Mouse (Mus musculus) myocyte (in vitro differentiated cells): ENCODE results near the gene Acox1. TPM values are rescaled to one million over a fixed set of nuclear protein-coding genes. Genes with fewer than 3 reads are reported as not detected.

ENCODE experiments used
- H3K27me3 ChIP-seq: one replicate; pipeline ENCODE4 v1.6.1; 2011; ENCODE audit not compliant: control insufficient read depth, insufficient read depth, insufficient read length
- H3K36me3 ChIP-seq: one replicate; pipeline ENCODE4 v1.6.1; 2011; ENCODE audit not compliant: control insufficient read depth, insufficient read depth
- H3K4me2 ChIP-seq: one replicate; pipeline ENCODE4 v1.6.1; 2011; ENCODE audit warnings: low read depth, control low read depth
- H3K4me3 ChIP-seq: one replicate; pipeline ENCODE4 v1.5.1; 2011; ENCODE audit warnings: mild to moderate bottlenecking, control low read depth, moderate library complexity
- H3K79me2 ChIP-seq: one replicate; pipeline ENCODE4 v1.6.1; 2011; ENCODE audit not compliant: control insufficient read depth, insufficient read depth
- H3ac ChIP-seq: one replicate; pipeline ENCODE4 v1.6.1; 2011; ENCODE audit not compliant: control insufficient read depth, insufficient read length
- CEBPB ChIP-seq: IDR thresholded peaks from 2 replicates; pipeline ENCODE4 v1.6.1; 2011; ENCODE audit warnings: mild to moderate bottlenecking, moderate library complexity; ENCODE audit not compliant: poor library complexity, insufficient read depth, severe bottlenecking
- E2F4 ChIP-seq: IDR thresholded peaks from one replicate; pipeline ENCODE4 v1.6.1; 2011; ENCODE audit warnings: mild to moderate bottlenecking, control low read depth, moderate library complexity; ENCODE audit not compliant: insufficient read depth
- MAX ChIP-seq: IDR thresholded peaks from one replicate; pipeline ENCODE4 v1.6.1; 2011; ENCODE audit warnings: low read depth, mild to moderate bottlenecking, control low read depth
- MYOD1 ChIP-seq, 3 experiments: IDR thresholded peaks; one replicate each; pipeline ENCODE4 v1.6.1; 2011; ENCODE audit warnings: control low read depth in 2 of 3, low read depth in 2 of 3, mild to moderate bottlenecking in 2 of 3, moderate library complexity in 1 of 3; ENCODE audit not compliant: insufficient read length in 2 of 3, control insufficient read depth in 1 of 3
- MYOG ChIP-seq, 3 experiments: IDR thresholded peaks; one replicate each; pipeline ENCODE4 v1.6.1; 2011; ENCODE audit warnings: control low read depth in 2 of 3, low read depth in 2 of 3, mild to moderate bottlenecking in 2 of 3; ENCODE audit not compliant: insufficient read length in 2 of 3, control insufficient read depth in 1 of 3, insufficient read depth in 1 of 3
- POLR2A ChIP-seq: IDR thresholded peaks from one replicate; pipeline ENCODE4 v1.6.1; 2011; ENCODE audit warnings: low read depth, mild to moderate bottlenecking, control low read depth, moderate library complexity; ENCODE audit not compliant: insufficient read length
- POLR2AphosphoS2 ChIP-seq: IDR thresholded peaks from one replicate; pipeline ENCODE4 v1.6.1; 2011; ENCODE audit warnings: low read depth, control low read depth; ENCODE audit not compliant: insufficient read length
- REST ChIP-seq: IDR thresholded peaks from one replicate; pipeline ENCODE4 v1.6.1; 2011; ENCODE audit warnings: mild to moderate bottlenecking, control low read depth, moderate library complexity; ENCODE audit not compliant: insufficient read depth, insufficient read length
- SRF ChIP-seq: IDR thresholded peaks from one replicate; pipeline ENCODE4 v1.6.1; 2011; ENCODE audit warnings: low read depth; ENCODE audit not compliant: control insufficient read depth, insufficient read length
- TCF12 ChIP-seq: IDR thresholded peaks from one replicate; pipeline ENCODE4 v1.6.1; 2011; ENCODE audit warnings: mild to moderate bottlenecking, control low read depth; ENCODE audit not compliant: poor library complexity, insufficient read depth, severe bottlenecking
- TCF3 ChIP-seq: IDR thresholded peaks from one replicate; pipeline ENCODE4 v1.6.1; 2011; ENCODE audit warnings: low read depth, control low read depth; ENCODE audit not compliant: insufficient read length
- USF1 ChIP-seq: IDR thresholded peaks from one replicate; pipeline ENCODE4 v1.6.1; 2011; ENCODE audit warnings: low read depth, mild to moderate bottlenecking, control low read depth, moderate library complexity
- polyA plus RNA-seq: library from polyadenylated mRNA; unstranded; fragments of >200 nt; fragmentation: generic; extraction: Trizol; gene quantifications from one replicate; pipeline ENCODE4 v1.2.1, GENCODE M21; 2012; ENCODE audit warnings: missing spikeins

Gene Acox1
- polyA plus RNA-seq, 1 experiment: 36.4 TPM

DNA sequence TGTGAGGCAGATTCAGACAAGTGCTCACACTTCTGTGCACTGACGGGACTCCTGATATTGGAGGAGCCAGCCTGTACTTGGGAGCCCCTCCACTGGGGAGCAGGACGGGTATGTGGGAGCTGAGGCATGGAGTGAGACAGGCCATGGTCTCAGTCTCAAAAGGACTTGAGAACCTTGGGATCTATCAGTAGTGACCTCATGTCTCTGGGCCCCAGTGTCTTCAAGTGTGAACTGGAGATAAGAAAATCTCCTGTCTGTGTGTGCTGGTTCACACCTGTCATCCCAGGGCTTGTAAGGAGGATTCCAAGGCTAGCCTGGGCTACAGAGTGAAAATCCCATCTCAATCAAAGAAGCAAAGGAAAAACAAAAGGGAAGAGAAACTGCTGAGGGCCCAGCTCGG is 55.4 kb downstream of the Acox1 start:
- H3K79me2 ChIP-seq: no peaks in the 10 kb centered on the region
- TF ChIP-seq E2F4 (no peak), MYOG (IDR thresholded peaks at IDR 0.05; ENCODE audit: control insufficient read depth in 1 of 3, insufficient read depth in 1 of 3, insufficient read length in 2 of 3, low read depth in 2 of 3) (no peak), TCF12 (no peak), SRF (no peak), REST (no peak), MAX (no peak), TCF3 (no peak), POLR2A (no peak), CEBPB (no peak), POLR2AphosphoS2 (no peak), USF1 (no peak), MYOD1 (IDR thresholded peaks at IDR 0.05; ENCODE audit: control insufficient read depth in 1 of 3, insufficient read length in 2 of 3, low read depth in 2 of 3) (no peak)
- H3K27me3 ChIP-seq: no peaks in the 10 kb centered on the region
- no peak overlapping the region for H3K4me2 ChIP-seq
- H3K36me3 ChIP-seq: peaks cover 31% of the 10 kb centered on the region
- H3ac ChIP-seq: no peak overlapping the region
- no peak overlapping the region for H3K4me3 ChIP-seq

DNA sequence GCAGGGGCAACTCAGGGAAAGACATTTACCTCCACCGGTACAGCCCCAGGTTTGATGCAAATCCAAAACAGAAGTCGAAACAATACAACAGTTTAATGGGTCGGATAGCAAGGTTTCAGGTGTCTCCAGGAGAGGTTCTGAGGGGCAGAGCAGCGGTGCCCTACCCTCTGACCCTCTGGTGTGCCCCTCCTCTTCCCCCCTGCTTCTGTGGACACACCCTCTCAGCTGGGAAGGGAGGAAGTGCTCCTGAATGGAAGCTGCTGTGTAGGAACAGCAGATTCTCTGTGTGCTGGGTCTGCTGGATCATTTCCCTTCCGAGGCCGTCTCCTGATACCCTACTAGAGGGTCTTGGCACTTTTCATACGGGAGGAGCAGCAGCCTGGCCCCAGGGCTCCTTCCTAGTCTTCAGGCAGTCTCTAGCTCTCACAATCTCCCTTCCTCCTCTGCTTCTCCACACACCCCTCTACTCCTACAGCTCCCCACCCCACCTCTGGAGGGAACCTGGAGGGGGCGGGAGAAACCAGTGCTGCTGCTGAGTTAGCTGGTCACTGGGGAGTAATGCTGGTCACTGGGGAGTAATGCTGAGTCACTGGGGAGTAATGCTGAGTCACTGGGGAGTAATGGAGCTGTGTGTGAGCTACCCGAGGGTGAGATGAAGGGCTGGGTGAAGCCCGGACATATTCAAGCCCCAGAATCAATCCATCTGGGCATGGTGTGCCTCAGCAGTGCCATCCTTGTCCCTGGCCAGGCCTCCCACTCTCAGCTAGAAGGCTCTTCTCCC is 56.4 kb downstream of the Acox1 start:
- H3K79me2 ChIP-seq: peaks cover 9% of the 10 kb centered on the region
- H3ac ChIP-seq: no peak overlapping the region
- H3K4me3 ChIP-seq: no peak overlapping the region
- TF ChIP-seq MYOD1 (IDR thresholded peaks at IDR 0.05; ENCODE audit: control insufficient read depth in 1 of 3, insufficient read length in 2 of 3, low read depth in 2 of 3) (no peak), E2F4 (no peak), POLR2A (no peak), CEBPB (no peak), TCF12 (no peak), MYOG (IDR thresholded peaks at IDR 0.05; ENCODE audit: control insufficient read depth in 1 of 3, insufficient read depth in 1 of 3, insufficient read length in 2 of 3, low read depth in 2 of 3) (no peak), SRF (no peak), POLR2AphosphoS2 (peak; percentile 5)
- H3K4me2 ChIP-seq: peak overlapping the region; percentile 22
- no peaks in the 10 kb centered on the region for H3K27me3 ChIP-seq
- H3K36me3 ChIP-seq: peaks cover 22% of the 10 kb centered on the region

DNA sequence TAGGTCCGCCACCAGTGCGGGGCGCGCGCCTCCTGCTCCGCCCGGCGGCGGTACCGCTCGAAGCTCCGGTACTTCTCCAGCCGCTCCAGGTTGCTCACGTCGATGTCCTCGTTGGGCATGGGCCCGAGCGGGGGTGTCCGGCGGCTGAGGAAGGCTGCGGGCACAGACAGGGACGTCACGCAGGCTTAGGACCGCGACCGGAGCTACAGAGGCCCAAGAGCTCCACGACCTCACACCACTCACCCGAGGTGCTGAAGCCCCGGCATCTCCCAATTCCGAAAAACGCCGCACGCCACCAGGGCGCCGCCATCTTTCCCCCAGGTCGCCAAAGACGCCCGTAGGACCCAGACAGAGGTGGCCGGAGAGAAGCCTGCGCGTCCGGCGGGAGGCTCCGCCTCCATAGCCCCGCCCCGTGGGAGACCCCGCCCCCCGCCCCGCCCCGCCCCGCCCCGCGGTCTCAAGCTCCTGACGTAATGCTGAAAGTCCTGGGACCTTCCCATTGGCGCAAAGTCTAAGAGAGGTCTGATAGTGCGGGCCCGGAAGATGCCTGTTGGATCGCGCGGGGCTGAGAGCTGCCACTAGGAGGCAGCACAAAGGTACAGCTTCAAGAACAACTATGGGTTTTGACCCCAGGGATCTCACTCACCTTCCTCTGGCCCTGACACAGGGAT is 60.2 kb downstream of the Acox1 start, which contains the start of gene Mrpl38:
Gene Mrpl38, minus strand, starts transcription at position 401 of the 671 bp plus-strand sequence.
- H3ac ChIP-seq: peak within 1 kb of the TSS; percentile 67
- H3K27me3 ChIP-seq: no peaks in the 10 kb centered on the region
- H3K4me3 ChIP-seq: peak within 1 kb of the TSS; percentile 79
- peaks cover 7% of the 10 kb centered on the region for H3K36me3 ChIP-seq
- peak within 1 kb of the TSS; percentile 73 for H3K4me2 ChIP-seq
- H3K79me2 ChIP-seq: peaks cover 25% of the 10 kb centered on the region
- TF ChIP-seq POLR2A (peak; percentile 58), POLR2AphosphoS2 (peak; percentile 56), E2F4 (no peak), SRF (peak; percentile 6)

DNA sequence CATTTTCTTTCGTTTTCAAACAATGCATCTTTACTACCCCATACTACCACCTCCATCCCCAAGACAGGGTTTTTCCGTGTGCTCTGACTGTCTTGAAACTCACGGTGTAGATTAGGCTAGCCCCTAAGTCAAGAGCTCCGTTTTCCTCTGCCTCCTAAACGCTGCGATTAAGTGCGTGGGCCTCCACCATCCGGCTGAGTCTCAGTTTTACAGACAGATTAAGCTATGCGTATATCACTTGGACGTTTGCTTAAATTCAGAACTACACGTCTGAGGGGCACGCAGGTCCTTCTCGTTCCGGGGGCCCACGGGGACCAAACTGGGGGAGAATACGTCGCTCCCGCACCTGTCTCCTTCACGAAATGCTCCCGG is 60.8 kb downstream of the Acox1 start:
- H3K36me3 ChIP-seq: peaks cover 10% of the 10 kb centered on the region
- no peak for TF ChIP-seq REST
- TF ChIP-seq MYOG (IDR thresholded peaks at IDR 0.05; ENCODE audit: control insufficient read depth in 1 of 3, insufficient read depth in 1 of 3, insufficient read length in 2 of 3, low read depth in 2 of 3): no peak
- no peak for TF ChIP-seq MAX
- TF ChIP-seq TCF3: no peak
- no peak for TF ChIP-seq USF1
- TF ChIP-seq POLR2AphosphoS2: no peak
- peak overlapping the region; percentile 79 for H3K4me3 ChIP-seq
- no peaks in the 10 kb centered on the region for H3K27me3 ChIP-seq
- peak overlapping the region; percentile 73 for H3K4me2 ChIP-seq
- peak overlapping the region; percentile 67 for H3ac ChIP-seq
- peaks cover 25% of the 10 kb centered on the region for H3K79me2 ChIP-seq

DNA sequence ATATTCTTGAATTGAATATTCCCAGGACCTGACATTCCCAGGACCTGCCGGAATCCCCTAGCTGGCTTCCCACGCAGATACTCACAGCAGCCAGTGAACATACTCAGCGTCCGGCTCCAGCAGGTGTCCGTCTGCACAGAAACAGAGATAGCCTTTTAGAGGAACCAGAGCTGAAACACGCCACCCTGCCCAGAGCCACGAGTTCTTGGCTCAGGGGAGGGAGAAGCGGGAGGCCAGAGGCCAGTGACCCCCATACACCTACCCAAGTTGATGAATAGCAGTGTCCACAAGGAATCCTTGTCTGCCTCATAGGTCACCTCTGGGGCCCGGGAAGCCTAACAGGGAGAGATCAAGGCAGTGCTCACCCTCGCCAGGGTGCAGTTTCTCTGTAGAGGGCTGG is 64.7 kb downstream of the Acox1 start:
- TF ChIP-seq MAX (no peak), POLR2A (no peak), REST (no peak), SRF (no peak), TCF3 (no peak), CEBPB (no peak)
- Histone ChIP-seq H3K4me3 (no peak overlapping the region), H3ac (no peak overlapping the region), H3K4me2 (no peak overlapping the region), H3K79me2 (peaks cover 25% of the 10 kb centered on the region), H3K36me3 (peaks cover 3% of the 10 kb centered on the region), H3K27me3 (no peaks in the 10 kb centered on the region)
